Mouse (Mus musculus) hematopoietic stem cell, adult 5-6 weeks (primary cell): Measurements from ENCODE around the gene Ctxn1. TPM values are rescaled to one million over a fixed set of nuclear protein-coding genes. Genes with fewer than 3 reads are reported as not detected.
"Not testable (repeated sequence)": the region's sequence is repeated elsewhere in the genome, so short reads cannot be mapped to it uniquely, and the experiment has no call there.

Experiments used
- ATAC-seq, 2 experiments: fragments of 125-278 bp in 1 of 2; replicated peaks in 1 of 2; 2 replicates each; pipeline ENCODE4 v1.8.0; 2016 to 2017; ENCODE audit warnings: inconsistent platforms in 2 of 2, mild to moderate bottlenecking in 2 of 2, moderate number of reproducible peaks in 2 of 2, low read depth in 1 of 2, moderate TSS enrichment in 1 of 2; ENCODE audit not compliant: low FRiP score in 2 of 2, poor library complexity in 2 of 2, severe bottlenecking in 2 of 2, insufficient read depth in 1 of 2, low TSS enrichment in 1 of 2
- total RNA-seq: library from RNA; stranded (forward); fragments of 172-1452, 232-1000 nt; gene quantifications from 2 replicates; pipeline ENCODE4 v1.2.3, GENCODE M21; 2017

Gene Ctxn1
- 4.7 and 7.3 TPM in 2 replicates for total RNA-seq

DNA sequence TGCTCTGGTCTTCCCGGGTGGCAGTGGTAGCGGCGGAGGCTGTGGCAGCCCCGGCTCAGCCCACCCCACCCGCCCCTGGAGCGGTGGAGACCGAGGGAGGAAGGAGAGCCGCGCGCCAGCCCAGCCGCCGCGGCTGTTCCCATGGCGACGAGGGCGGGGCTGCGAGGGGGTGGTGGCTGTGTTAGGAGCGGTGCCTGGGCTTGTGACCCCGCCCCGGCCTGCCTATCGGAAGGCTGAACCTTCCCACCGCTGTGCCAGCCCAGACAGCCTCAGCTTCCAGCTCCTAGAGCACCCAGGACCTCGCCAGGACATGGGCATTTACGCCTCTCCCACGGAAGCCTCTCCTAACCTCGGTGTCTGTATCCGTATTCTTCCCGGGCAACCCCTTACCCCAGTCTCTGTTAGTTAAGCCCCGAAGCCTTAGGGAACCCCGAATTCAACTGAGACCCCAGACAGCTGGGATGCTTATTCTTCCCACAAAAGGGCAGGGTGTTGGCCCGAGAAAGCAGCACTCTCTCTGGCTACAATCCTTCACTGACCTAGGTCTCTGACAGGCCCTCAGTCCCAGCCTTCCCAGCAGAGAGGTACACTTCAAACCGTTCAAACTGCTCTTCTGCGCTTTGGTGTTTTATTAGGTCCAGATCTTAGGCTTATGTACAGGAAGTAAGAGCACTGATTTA lies at the start of gene Ctxn1:
Ctxn1 (minus strand) TSS at position 150 of the 680 bp plus-strand sequence.
- ATAC-seq = peak; percentile 89 to 95

DNA sequence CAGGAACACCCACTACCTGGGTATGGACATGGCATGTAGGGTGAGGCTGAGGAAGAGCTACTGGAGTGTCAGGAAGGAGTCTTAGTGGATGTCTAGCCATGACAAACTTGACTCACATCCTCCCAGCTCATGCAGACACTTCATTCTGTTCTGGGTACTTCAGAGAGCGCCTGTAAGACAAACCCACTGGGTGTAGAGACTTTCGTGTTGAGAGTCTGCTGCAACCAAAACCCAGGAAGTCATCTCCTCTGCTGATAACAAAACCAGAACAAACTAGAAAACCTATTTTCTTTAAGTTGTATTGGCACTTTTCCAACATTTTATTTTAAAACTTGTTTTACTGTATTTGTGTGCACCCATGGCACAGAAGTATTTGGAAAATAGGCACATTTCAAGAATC lies 46.8 kb upstream of the Ctxn1 start:
- ATAC-seq = no peak

DNA sequence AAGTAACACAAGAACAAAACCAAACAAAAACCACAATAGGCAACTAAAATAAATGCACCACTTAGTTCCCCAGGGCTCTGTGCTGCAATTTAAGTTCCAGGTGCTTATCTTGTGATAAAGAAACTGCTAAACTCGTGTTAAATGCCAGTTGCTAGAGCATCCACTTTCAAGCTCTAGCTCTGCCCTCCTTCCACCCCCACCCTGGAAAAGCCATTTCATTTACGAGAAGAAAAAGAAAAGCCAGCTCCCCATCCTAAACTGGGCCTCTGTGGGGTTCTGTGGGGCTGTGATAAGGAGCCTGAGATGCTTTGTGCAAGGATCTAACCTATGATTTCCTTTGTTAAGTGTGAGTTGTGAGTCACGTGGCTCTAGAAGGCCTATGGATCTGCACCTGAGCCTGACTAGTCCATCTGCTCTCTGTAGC lies 45.1 kb upstream of the Ctxn1 start:
- ATAC-seq = peak in 1 of 2 experiments; percentile 33; a peak in 1 of 4 replicates

DNA sequence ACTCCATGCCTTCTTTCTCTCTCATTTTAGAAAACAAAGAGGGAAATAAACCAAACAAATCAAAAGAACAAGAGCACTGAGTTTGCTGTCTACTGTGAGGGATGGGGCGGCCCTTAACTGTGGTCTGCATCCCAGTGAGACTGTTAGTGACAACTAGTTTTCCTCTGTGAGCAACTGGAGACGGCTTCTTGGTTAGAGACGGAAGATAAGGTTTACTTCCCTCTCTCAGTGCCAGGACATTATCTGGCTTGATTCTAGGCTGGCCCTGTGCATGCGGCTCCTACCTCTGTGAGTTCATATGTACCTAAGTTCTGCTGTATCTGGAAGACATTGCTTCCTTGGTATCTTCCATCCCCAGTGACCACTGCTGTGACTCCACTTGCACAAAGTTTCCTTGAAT lies 38.7 kb upstream of the Ctxn1 start:
- ATAC-seq = no peak

DNA sequence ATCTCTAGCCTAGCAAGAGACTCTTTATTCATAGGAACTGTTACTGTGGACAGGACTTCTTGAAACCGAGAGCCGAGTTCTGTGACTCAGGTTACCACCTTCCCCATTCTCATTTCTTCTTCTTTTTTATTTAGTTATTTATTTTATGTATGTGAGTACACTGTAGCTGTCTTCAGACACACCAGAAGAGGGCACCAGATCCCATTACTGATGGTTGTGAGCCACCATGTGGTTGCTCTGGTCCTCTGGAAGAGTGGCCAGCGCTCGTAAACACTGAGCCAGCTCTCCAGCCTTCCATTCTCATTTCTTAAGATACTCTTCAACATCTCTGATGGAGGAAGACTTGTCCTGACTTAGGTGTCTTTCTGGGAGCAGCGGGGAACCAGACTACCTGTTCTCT lies 33.7 kb upstream of the Ctxn1 start:
- ATAC-seq = no peak

DNA sequence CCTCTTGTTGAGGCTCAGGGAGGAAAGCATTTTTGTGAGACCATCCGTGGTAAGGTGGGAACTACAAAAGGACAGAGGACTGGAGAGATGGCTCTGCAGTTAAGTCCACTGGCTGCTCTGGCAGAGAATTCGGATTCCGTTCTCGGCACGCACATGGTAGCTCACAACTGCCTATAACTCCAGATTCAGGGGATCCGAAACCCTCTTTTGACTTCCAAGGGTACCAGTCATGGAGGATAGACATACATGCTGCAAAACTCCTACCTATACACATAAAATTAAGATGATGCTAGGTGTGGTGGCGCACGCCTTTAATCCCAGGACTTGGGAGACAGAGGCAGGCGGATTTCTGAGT lies 17.0 kb upstream of the Ctxn1 start:
- peak in 1 of 2 experiments; percentile 44; a peak in 1 of 4 replicates for ATAC-seq

DNA sequence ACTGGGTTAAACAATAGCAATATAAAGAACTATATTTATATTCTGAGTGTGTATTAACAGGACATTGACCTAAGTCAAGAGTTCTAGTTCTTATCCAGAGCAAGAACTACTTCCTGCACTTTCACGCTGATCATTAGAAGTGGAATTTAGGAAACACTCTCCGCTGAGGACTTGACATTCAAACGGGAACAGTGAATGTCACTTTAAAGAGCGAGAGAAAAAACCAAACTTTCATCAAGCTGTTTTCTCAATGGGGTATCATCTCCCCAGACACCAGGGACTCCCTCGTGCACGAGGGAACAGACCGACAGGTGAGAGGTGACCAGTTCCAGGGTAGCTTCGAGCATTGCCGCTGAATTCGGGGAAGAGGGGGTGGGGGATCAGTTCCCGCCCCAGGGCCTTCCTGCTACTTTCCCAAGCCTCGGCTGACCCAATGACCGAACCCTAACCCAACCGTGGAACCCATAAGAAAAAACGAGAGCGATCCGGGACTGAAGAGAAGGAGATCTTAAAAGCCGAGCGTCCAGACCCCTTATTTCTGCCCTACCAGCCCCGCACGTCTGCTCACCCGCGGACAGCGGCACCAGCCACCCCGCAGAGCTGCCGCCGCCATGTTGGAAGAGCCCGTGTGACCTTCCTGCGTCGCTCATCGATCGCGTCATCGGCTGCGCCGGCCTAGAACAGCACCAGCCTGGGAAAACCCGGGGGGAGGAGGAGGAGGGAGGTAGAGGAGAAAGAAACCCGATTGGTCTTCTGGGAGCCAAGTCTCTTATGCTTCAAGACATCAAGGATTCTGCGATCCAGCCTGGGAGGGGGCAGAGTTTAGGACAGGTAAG lies 16.4 kb upstream of the Ctxn1 start, which contains the start of gene Timm44:
Timm44 (minus strand) TSS at position 639 of the 836 bp plus-strand sequence.
- peak; percentile 97 to 98 for ATAC-seq

DNA sequence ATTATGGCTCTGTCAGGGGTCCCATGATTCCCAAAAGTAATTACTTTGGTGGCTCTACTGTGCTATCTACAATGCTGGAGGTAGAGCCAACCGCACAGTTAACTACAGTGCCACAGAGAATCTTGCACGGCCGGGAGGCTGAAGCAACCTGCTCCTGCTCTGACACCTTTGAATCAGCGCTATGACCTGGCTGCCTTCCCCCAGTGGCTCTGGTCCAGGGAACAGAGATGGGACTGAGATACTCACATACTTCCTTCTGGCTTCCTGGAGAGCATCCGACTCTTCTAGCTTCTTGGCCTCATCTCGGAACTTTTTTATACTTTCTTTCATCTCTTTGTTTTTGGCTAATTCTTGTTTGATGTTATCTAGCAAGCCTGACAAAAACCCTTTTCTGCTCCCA lies 10.5 kb upstream of the Ctxn1 start:
- no peak for ATAC-seq

DNA sequence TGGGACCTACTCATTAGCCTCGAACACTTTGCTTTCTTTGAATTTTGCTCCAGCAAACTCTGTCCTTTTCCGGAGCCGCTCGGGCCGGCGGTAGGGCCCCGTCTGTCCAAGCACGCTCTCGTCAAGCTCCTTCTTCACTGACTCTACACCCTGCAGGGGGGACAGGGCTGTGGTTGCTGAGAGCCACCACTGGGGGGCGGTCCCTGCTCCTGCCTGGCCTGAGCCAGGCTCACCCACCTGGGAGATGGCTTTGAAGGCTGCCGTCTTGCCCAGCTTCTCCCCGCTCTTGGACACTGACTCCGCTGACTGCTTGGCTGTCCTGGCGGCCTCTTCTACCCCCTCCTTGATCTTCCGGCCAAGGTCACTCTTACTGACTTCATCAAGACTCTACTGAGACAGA lies 8.6 kb upstream of the Ctxn1 start:
- ATAC-seq = peak; percentile 56 to 73; a peak in 3 of 4 replicates

DNA sequence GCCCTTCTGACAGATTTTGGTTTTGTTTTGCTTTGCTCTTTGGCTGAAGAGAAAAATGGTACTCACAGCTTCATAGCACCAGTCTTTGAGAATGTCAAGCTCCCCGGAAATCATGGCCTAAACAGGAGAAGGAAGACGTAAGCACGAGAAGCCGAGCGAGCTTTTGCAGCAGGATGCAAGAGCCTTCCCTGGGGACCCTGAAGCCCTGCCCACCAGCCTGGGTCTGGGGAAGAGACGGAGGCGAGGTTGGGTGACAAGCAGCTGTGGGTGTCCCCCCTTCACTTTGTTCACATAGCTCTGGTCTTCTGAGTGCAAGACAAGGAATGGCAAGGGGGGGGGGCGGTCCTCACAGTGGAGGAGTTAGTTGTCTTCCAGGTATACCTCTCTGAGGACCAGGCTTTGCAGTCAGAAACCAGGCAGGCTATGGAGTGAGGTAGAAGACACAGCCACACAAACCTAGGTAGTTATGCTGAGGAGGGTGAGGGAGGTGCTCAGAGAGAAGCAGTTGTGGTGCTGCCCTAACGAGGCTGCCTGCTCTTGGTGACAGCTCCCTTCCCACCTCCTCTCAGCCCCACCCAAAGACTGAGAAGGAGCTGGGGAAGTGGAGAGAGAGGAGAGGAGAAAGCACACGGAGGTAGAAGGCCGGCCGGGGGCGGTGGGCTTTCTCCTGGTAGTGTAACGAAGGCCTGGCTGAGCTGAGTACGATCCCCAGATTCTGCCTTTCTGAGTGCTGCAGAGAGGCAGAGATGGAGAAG lies 6.3 kb upstream of the Ctxn1 start:
- ATAC-seq = no peak

DNA sequence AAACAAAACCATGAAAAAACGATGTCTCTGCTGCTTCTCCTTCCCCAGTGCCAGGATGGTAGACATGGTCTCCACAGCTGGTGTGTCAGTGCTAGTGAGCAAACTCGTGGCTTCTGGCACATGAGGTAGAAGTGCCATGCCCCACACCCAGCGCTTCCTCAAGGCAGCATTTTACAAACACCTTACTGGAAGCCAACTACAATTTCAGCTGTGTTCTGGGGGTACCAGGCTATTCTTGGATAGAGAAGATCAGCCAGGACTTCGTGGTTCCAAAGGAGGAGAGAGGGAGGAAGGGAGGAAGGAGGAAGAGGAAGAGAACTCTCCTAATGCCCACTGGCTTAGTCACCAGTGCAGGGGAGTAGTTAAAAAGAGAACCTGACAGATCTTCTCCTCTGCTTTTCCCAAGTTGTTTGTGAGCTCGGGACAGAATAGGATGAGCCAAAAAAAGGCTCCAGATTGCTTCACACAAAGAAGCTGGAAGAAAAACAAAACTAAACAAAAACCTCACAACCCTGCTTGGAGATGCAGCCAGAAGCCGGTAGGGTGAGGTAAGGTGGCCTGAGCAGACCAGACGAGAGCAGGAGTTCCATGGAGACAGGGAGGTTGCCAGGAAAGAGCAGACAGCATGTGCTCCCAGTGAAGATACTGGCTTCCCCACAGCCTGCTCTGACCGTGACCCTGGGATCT lies 4.2 kb upstream of the Ctxn1 start:
- ATAC-seq = no peak

DNA sequence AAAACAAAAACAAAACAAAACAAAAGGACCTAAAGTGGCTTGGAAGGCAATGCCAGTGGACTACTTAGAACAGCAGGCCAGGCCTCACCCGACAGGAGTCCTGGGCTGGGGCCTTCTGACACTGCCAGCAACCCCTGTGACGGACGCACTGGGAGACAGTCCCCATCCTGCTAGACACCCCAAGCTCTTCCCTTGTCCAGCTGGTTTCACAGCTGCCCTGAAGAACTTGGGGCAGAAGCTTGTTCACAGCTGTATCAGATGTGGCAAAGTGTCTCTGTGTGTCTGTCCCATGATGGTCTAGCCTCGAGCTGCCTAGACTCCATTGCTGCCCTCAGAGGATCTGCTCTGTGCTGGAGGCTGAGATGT lies 714 bp upstream of the Ctxn1 start:
- ATAC-seq = no peak

DNA sequence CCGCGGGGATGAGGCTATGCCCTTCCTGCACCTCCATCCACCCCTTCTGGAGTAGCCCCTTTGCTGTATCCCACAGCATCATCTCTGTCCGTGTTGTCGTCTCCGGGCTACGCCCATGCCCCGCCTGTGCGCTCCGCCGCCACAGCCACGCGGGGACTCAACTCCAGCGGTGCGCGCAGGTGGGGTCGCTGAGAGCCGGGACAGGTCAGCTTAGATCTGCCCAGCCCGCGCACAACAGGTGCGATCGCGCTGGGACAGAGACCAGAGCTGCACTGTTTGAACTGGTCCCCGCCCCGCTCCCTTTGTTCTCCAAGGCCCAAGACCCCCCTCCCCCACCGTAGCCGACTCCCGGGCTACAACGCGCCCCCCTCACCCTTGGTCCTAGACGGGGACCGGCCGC lies 396 bp downstream of the Ctxn1 start:
- peak; percentile 12 to 22; a peak in 2 of 4 replicates for ATAC-seq

DNA sequence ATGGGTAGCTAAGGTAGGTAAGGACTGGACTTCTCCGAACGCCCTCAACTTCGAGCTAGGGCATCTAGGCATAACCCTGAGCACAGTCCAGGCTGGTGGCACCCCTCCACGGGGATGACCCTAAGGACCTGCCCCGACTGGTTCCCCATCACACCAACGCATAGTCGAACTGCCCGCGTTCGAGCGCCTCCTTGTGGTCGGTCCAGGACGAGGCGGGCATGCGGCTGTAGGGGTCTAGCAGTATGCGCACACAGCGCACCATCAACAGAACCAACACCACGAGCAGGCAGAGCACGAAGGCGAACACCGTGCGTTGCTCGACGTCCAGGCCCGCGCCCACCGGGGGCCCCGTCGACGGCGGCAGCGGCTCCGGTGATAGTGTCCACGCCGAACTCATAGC lies 841 bp downstream of the Ctxn1 start:
- ATAC-seq = peak; percentile 61 to 65

DNA sequence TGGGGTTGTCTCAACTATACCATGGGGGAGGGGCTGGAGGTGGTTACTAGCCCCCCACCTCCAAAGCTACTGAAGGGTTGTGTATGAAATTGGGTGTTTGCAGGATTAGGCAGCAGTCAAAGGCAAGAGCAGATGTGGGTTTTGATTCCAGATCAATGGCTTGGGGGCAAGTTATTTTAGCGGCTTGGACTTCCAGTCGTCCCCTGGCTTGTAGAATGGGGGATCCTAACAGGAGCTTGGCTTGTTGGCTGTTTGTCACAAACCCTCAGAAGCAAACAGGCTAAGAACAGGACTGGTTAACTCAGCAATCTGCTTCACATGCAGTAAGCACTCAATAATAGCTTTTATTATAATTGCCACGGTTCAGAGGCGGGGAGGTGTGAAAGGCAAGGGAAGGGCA lies 1.7 kb downstream of the Ctxn1 start:
- no peak for ATAC-seq

DNA sequence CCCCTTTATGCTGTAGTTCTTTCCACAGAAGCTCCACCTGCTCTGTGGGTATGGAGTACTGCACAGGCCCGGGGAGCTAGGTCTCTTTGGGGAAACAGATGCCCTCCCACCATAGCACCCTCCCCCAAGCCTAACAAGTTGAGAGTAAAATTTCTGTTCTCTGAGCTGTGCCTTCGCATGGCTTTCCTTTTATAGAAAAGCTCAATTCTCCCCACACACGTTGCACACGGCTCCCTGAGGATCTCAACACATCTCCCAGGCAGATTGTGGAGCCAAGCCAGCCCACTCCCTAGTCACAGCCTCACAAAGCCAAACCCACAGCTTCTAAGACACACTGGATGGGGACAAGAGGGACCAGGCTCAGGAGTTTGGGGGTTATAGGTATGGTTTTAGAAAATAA lies 2.2 kb downstream of the Ctxn1 start:
- no peak for ATAC-seq

DNA sequence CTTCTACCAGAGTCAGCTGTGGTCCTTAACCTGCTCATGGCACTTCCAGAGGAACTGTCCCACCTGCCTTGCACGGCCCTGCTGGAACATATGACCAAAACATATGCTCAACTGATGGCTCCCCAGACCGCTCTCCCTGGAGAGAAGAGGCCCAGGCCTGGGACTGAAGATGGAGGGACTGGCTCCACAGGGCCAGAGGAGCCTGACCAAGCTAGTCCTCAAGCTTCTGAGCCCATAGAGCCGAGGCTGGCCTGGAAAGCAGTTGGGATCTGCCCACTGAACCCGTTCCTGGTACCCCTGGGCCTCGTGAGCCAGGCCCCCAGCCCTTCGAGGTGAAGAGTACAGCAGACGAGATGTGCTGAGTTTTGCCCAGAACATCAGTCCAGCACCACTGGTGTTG lies 3.6 kb downstream of the Ctxn1 start:
- not testable (repeated sequence) for ATAC-seq
